Mouse (Mus musculus) ovary, postnatal 10 days (tissue): ENCODE results near the gene Rab11fip5.

ENCODE experiments used
- DNase-seq: peaks from one replicate; pipeline ENCODE4 v3.0.0; 2022; ENCODE audit warnings: low spot score

The Rab11fip5 gene

DNA sequence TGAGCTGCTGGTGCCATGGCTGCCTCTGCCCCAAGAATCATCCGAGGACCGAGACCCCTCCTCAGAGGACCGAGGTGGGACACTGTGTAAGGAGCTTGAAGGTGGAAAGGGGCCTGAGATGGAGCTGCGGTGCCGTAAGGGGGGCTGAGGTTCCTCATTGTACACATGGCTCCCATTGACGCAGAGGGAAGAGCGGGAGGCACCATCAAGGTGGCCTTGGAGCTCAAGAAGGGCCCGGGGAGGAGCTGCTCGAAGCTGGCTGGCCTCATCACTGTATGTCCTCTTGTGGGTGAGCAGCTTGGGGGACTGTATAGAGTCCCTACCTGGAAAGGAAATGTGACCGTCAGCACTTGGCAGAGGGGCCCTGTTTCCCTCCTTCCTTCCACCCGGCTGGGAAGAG is 26.3 kb downstream of the Rab11fip5 start:
- DNase-seq: no peak

DNA sequence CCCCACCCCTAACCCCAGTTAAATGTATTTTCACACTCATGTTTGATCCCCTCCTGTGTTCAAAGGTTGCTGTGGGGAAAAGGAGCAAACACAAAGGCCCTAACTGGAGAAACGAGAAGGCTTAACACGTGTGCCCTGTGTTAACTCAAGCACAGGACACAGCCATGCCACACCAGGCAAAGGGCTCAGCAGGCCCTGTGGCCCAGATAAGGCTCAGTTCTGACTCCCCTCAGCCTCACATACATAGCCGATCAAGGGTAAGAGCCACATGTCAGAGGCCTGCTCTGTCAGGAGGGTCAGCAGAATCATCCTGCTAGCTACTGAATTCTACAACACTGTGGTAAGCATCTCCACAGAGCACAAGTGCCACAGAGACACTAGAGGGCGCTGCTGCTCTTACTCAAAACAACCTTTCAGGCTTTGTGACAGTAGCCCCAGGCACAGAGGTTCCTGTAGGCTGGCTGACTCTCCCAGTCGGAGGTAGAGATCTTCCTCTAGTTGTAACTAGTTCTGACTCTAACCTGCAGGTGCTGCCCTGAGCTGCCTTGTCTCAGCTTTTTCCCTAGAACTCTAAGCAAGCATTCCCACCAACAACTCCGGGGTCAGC is 28.3 kb downstream of the Rab11fip5 start:
- peak; percentile 55 for DNase-seq

DNA sequence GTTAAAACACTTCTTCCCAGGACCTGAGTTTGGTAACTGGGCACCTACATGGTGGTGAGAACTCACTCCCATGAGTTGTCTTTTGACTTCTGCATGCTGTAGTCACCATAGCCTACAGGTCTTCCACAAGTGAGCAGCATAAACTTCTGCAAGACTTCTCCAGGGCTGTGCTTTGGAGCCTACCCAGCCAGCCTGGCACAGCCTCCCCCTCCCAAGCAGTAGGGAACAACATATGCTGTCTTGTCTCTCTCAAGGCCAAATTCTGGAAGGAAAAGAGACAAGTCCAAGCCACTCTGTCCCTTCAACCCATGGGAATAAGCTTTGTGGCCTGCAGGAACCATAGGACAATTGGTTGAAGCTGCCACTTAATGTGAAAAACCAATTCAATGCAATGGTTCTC is 29.5 kb downstream of the Rab11fip5 start:
- DNase-seq: no peak

DNA sequence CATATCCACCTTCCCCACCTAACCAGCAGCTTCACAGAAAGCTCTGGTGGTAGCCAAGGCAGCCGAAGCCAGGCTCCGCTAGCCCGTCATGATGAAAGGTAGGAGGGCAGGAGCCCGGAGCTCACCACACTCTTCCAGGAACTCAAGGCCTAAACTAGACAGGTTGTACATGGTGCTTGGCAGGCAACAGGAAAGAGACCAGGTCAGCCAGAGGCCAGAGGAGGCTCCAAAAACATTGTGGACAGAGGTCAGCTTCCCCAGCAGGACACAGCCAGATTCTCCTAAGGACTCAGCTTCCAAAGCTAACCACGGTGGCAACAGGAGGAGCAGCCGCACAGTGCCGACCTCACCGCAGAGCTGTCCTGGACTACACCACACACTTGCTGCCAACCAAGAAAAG is 31.4 kb downstream of the Rab11fip5 start:
- DNase-seq: no peak

DNA sequence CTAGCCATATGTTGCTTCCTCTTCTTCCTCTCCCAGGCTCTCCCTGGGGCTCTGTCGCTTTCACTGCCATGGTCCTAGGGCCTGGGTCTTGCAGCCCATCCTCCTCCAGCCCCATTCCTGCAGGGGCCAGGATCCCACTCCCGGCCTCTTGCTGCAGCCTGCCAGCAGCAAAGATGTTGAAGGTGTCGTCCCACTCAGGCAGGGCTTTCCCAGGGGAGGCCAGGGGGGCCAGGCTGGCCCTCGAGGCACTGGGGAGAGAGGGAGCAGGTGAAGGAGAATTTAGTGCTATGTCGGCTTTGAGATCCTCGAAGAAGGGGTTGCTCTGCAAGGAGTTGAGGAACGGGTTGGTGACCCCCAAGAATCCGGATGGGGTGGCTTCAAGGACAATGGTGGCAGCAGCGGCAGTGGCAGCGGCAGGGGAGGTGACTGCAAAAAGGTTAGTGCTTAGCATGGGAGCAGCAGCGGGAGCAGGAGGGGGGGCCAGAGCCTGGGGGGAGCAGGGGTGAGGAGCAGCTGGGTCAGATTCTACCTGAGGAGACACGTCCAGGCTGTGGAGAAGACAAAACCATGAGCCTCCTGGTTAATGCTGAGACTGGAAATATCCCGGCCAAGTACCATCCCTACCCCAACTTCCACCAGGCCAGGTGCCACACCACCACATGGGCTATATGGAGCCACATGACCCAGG is 32.5 kb downstream of the Rab11fip5 start:
- DNase-seq: no peak

DNA sequence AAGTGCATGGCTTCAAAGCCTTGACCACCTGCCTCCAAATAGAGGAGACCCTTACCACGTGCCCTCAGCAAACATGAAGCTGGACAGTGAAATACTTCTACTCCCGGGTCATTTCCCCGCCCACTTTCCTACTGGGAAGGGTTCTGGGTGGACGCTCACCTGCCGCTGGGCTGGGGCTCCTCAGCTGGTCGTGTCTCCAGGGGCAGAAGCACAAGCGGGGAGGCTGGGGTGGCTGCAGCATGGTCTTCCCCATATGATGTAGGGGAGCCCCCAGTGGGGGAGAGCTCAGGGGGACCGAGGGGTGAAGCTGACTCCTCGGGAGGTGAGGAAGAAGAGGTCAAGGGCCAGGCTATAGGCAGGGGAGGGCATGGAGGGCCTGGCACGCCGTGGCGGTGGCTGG is 34.2 kb downstream of the Rab11fip5 start:
- DNase-seq: no peak

DNA sequence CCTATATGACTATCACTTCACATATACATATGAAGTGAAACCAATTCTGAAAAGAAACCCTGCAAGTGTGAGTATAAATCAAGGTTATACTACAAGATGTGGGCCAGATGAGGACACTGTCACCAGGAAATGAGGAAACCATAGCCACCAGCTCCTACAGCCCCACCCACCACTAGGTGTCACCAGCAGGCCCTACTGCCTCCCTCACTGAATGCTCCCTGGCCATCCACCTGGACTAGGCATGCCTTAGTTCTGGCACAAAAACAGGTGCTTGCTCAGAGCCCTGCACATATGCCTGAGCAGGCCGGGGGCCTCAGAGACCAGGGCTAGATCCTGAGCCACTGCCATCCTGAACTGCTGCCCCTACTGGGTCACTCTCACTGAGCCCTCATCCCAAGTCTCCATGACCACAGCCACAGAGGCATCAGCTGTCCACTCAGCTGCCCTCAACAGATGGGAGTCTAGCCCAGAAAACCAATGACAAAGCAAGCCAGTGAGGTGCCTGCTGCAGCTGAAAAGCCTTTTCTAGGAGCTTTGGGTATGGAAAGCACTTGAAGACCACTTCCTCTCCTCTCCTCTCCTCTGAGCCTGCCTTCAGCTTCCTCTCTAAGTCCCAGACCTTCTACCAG is 35.0 kb downstream of the Rab11fip5 start:
- no peak for DNase-seq

DNA sequence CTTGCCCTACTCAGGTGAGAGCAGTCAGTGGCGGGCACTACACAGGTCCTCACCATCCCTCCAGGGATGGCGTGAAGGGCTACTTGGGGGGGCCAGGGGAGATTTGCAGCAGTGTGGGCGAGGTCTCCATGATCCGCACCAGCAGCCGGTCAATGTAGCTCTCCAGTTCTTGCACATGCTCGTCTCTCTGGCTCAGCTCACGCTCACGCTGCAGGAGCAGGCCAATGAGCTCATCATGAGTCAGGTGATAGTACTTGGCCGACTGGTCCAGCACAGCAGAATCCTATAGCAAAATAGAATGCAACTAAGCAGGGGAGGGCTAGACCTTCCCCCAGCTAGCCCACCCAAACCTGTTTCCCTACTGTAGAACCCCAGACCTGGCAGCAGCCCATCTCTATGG is 37.5 kb downstream of the Rab11fip5 start:
- DNase-seq: no peak

DNA sequence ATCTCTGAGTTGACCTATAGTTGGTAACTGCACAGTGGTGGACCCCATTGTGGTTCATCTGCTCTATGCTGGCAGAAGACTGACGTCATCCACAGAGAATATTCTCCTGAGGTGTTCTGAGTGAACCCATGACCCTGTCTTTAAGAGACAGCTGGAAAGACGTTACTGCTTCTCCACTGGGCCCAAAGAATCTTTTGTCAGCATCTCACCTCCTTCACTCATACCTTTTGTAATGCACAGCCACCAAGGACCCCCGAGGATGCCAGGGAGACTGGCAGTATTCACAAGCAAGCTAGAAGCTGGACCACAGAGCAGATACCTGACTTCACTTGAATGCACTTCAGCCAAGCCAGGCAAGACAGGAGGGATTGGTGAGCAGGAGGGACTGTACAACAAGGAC is 39.1 kb downstream of the Rab11fip5 start:
- no peak for DNase-seq

DNA sequence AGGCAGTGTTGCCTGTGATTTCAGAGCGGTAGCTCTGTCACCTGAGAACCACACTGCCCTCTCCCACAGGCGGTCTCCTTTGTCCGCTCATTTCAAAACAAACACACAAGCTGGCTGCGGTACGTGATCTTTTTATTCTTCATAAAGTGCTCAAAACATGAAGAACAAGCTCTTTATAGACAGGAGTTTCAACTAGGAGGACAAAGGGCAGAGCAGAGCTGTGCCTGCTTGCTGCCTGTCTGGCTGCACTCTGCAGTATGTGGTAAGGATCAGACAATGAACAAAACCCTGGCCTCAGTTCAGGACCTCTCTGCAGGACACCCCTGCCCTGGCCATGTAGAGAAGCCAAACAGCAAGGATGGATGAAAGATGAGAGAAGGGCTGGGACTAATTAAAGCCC is 39.6 kb downstream of the Rab11fip5 start:
- no peak for DNase-seq

DNA sequence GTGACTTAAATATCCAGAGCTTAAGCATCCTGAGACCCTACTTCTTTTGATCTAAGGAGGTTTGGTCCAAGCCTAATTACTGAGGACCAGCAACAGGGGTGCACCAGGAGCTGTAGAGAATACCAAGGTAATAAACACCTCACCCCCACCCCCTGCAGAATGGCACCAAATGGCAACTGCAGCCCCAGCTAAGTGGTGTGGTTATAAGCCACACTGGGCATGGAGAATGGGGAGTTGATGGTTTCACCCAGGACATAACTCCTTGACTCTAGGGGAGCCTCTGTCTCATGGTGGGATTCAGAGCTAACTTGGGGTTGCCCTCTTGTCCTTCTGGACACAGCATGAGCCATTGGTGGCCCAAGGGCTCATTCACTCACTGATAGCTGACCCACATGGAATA is 40.2 kb downstream of the Rab11fip5 start:
- no peak for DNase-seq

DNA sequence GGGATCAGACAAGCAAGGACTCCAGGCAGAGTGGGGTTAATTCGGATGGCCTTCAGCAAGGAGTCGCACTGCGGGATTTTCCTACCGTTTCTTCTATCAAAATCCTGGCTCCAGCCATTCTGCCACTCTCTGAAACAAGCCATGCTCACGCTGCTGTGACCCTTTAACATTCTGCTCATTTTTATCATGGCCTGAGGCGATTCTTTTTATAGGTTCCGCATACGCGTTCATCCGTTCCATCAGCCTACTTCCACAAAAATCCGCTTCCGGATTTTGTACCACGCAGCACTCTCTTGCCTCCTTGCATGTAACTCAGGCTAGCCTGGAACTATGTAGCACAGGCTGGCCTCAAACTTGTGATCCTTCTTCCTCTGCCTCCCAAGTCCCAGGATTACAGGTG is 40.7 kb downstream of the Rab11fip5 start:
- DNase-seq: no peak

DNA sequence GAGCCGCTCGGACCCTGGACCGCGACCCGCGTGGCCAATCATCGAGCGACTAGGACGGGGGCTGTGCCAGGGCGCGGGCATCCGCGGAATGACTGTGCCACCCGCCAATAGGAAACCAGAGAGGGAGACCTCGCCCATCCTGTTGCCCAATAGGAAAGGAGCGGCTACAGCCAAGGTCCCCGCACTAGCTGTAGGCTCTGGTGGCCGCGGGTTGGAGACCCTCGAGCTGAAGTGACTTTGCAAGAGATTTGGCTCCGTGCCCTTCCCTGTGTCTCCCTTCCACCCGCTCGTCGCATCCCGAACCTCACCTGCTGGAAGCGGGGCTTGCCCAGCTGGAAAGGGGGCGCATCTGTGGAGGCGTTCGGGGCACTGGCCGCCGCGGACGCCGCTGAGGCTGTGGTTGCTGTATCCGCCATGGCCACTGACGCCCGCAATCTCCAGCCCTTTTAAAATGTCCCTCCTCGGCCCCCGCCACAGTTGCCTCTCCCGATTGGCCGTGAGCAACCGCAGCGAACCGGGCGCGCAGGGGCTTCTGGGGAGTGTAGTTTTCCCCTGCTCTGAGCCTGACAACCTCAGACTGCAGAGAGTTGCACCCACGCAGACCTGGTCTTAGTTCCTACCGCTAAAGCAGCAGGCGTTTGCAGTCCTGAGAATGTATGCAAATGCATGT is 41.3 kb downstream of the Rab11fip5 start, which contains the start of gene Sfxn5:
Sfxn5 (minus strand) TSS at position 423 of the 670 bp plus-strand sequence.
- DNase-seq: peak; percentile 91

DNA sequence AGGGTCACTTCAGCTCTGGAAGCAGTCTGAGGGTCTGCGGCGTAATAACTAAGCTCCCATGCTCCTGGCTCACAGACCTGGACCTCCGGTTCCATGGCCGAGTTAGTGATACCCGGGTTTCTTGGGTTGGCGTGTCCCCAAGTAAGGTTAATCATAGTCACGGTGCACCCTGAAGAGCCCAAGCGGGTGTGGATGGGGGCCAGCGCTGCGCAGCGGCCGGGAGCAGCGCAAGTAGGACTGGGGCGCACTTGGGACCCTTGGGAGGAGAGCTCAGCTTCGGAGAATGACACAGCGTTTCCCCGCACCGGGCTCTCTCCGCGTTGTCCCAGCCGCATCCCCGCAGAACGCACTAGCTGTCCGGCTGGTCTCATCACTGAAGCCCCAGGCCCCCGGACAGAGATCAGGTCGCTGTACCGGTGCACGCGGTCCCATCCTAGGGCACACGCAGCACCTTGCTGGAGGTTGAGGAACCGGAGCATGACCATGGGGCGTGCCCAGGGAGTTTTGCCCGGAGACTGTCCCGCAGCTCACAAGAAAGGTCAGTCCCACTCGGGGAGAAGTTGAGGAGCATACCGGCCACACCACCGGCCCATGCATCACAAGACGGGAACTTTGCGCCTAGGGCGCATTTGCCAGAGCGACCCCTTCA is 42.0 kb downstream of the Rab11fip5 start:
- DNase-seq: no peak

DNA sequence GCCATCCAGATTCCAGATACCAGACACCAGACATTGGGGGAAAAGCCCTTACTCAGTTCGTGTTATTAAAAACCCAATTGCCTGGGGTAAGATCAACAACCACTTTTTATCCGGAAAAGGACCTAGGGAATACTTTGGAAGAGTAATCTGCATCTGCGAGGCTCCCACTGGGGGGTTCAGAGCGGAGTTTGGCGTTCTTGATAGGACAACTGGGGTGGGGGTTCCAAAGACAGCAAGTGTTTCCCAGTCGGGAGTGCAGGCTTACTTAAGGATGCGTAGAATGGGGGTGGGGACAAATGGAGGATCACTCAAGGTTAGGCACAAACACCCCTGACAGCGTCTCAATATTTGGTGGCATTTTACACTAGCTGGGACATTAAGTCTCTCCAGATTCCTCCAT is 42.7 kb downstream of the Rab11fip5 start:
- DNase-seq: no peak

DNA sequence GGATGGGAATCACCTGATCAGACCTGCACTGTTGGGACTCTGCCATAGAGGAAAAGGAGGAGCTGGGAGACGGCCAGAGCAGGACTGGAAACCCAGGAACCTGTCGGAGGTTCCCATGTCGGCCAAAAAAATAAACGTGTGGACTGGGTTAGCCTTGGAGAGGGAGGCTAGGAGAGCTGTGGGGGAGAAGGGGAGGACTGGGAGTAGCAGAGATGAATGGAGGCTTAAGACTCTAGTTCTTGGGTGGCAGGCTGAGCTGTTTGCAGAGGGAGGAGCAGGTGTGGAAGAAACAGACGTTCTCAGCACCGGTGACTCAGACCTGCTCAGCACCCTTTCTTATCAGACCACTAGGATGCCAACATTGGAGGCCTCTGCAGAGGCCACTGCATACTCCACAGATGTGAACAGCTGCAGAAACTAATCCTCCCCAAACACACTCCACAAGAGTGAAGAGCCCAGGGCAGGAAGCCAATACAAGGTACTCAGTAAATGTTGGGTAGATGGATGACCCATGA is 43.2 kb downstream of the Rab11fip5 start:
- DNase-seq: no peak

DNA sequence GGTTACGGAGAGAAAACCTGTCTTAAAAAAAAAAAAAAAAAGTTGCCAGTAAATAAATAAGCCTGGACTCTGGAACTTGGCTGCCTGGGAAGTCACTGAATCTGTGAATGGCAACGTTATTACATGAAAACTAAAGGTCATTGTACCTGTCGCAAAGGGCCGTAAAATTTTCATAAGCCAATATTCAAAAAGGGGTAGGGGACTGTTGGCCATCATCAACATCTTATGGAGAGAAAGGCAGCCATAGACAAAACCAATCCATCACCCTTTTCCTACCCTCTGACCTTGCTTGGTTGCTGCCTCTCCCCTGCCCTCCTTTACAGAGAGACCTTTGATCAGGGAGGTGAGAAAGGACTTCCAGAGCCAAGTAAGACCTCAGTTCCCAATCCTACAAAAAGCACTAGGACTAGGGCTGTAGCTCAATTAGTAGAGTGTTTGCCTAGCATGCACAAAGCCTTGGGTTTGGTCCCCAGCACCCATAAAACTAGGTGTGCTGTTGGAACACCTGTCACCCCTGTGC is 44.7 kb downstream of the Rab11fip5 start:
- DNase-seq: no peak

DNA sequence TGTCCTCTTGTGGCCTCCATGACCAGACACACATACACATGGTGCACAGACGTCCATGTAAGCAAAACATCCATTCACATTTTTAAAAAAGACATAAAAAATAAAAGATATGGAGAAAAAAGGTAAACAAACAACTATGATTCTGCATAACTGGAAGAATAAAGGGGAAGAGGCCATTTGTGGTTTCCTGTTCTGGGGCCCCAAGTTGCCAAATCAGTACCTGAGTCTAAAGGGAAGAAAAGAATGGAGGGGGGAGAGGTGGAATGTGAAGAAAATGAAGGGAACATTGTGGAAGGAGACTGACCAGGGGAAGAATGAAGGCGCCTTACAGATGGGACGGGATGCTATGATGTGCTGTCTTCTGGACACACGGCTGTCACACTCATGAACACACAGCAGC is 47.9 kb downstream of the Rab11fip5 start:
- no peak for DNase-seq

DNA sequence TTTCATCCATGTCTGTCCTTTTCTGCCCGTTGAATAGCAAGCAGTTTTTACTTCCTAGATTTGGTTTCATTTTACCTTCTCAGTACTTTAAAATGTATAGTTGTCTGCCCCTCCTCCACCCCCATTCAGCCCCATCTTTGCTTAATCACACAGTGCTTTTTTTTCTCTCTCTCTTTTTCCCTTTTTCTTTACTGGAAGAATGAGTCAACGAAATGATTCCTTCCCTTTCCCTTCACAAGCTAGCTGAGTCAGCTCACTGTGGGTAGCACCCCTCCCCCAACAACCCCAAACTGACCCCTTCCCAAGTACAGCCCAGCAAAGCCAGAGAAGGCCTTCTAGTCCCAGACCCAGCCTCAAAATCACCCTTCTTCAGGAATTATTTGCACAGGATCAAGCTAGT is 49.3 kb downstream of the Rab11fip5 start:
- no peak for DNase-seq

DNA sequence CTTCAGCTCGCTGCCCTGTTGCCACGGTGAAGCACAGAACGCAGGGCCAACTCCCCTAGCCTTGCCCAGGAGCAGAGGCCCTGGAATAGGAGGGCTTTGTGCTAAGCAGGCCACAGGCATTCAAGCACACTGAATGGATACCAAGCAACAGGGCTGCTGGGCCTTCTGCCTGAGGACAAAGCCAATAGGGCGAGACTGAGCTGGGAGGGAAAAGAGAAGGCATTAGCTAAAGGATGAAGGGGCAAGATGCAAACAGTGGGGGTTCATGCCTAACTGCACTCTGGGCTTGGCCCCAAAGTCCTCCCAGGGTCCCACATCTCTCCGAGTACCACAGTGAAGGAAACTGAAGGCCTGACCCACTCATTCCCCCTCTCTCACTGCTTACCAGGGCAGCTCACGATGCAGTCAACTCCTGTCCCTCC is 54.0 kb downstream of the Rab11fip5 start:
- DNase-seq: no peak

DNA sequence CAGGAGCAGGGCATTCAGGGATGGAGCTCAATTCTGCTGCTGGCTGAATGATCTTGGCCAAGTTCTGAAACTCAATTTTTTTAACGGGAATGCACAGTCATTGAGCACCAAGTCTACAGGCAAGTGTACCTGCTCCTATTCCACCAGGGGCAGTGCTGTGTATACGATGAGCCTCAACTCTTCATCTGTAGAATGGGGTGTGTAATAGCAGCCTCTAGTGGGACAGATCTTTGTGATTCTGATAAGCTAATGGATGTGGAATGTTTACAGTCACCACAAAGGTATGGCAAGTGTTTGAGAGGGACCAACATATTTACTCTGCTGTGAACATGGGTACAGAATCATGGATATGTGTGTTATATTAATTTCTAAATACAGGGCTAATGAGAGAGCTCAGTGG is 58.2 kb downstream of the Rab11fip5 start:
- no peak for DNase-seq
